Mouse (Mus musculus) intestine, embryonic 15.5 days (tissue): ENCODE data around the gene Gm3558. TPM values are rescaled to one million over a fixed set of nuclear protein-coding genes. Genes with fewer than 3 reads are reported as not detected.
"Not testable (repeated sequence)": the region's sequence is repeated elsewhere in the genome, so short reads cannot be mapped to it uniquely, and the experiment has no call there.

Source experiments
- ATAC-seq: fragments of 200-750 bp; cut with Nextera tagmentation; 2 replicates; pipeline ENCODE4 v1.8.0; 2017; ENCODE audit warnings: moderate TSS enrichment, moderate library complexity
- H3K27ac ChIP-seq: fragments of 300-500 bp; sonication (generic); 2 replicates; pipeline ENCODE4 v1.5.1; 2015; ENCODE audit warnings: mild to moderate bottlenecking, inconsistent platforms
- H3K27me3 ChIP-seq: fragments of 300-500 bp; sonication (generic); replicated peaks from 2 replicates; pipeline ENCODE4 v1.6.1; 2015; ENCODE audit warnings: inconsistent platforms
- H3K36me3 ChIP-seq: fragments of 300-500 bp; sonication (generic); 2 replicates; pipeline ENCODE4 v1.6.1; 2015; ENCODE audit warnings: inconsistent platforms
- H3K4me1 ChIP-seq: fragments of 300-500 bp; sonication (generic); replicated peaks from 2 replicates; pipeline ENCODE4 v1.6.1; 2015; ENCODE audit warnings: inconsistent platforms
- H3K4me2 ChIP-seq: fragments of 300-500 bp; sonication (generic); replicated peaks from 2 replicates; pipeline ENCODE4 v1.6.1; 2015; ENCODE audit warnings: mild to moderate bottlenecking, inconsistent platforms
- H3K4me3 ChIP-seq: fragments of 300-500 bp; sonication (generic); replicated peaks from 2 replicates; pipeline ENCODE4 v1.5.1; 2015; ENCODE audit warnings: inconsistent platforms
- H3K9ac ChIP-seq: fragments of 300-500 bp; sonication (generic); 2 replicates; pipeline ENCODE4 v1.6.1; 2015; ENCODE audit warnings: inconsistent platforms
- H3K9me3 ChIP-seq: fragments of 300-500 bp; sonication (generic); 2 replicates; pipeline ENCODE4 v1.6.1; 2016; ENCODE audit warnings: inconsistent platforms
- WGBS: fragments of 180-500 bp; shearing (Covaris S2); methylation state at CpG from one replicate; pipeline ENCODE4 v1.1.7; 2015; 5-methylcytosine and 5-hydroxymethylcytosine counted together
- polyA plus RNA-seq: library from polyadenylated mRNA; unstranded; fragments of >200 nt; fragmentation: Nextera tagmentation; extraction: Ambion mirVana; gene quantifications from 2 replicates; pipeline ENCODE4 v1.2.1, GENCODE M21; 2015

The Gm3558 gene
- 0.25 and 0.53 TPM in 2 replicates for polyA plus RNA-seq

DNA sequence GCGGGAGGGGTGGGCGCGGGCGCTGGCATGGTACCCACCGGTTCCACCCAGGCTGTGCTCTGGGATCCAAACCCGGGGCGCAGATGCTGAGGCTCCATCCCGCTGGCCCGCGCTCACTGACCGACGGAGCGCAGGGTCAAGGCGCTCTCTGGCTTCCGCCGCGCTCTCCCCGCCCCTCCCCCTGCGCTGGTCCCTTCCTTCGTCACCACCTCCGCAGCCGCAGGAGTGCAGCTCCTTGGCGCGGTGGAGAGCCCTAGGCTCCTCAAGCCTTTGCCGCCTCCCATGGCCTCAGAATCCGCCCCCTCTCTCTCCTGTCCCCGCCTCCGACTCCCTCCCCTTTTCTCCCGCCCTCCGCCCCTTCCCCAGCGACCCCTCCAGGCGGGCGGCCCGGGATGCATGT is at the start of gene Gm3558:
Gene Gm3558, minus strand, starts transcription at position 185 of the 400 bp plus-strand sequence.
- H3K4me3 ChIP-seq: peak within 1 kb of the TSS; percentile 42
- WGBS: 0% methylated on average over 3 of the region's 34 CpGs
- H3K4me2 ChIP-seq: peak within 1 kb of the TSS; percentile 76
- not testable (repeated sequence) for H3K27me3 ChIP-seq, H3K9ac ChIP-seq, H3K4me1 ChIP-seq, H3K27ac ChIP-seq, H3K9me3 ChIP-seq, ATAC-seq, H3K36me3 ChIP-seq

DNA sequence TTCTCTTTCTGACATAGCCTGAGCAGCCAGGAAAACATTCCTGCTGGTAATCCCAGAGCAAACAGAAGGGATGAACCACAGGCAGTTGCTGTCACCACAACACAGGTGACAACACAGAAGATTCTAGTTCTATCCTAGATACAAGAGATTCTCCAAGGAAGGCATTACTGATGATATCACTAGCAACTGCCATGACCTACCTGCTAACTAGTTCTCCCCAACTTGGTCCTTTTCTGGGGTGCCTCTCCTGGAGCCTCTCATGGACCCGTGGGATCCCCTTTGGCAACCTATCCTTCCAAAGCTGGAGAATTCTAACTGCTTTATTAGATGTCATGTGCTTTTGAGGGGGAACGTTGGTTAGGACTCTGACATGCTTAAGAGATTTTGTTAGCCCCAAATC is 27.1 kb upstream of the Gm3558 start, which contains the start of gene Gm10338:
Gene Gm10338, minus strand, starts transcription at position 101 of the 400 bp plus-strand sequence.
- H3K27me3 ChIP-seq, H3K36me3 ChIP-seq, H3K9ac ChIP-seq, H3K27ac ChIP-seq, H3K4me1 ChIP-seq, ATAC-seq, H3K9me3 ChIP-seq, H3K4me3 ChIP-seq, H3K4me2 ChIP-seq: not testable (repeated sequence)
- WGBS: no CpG with 5 or more reads among the region's 2 CpGs

DNA sequence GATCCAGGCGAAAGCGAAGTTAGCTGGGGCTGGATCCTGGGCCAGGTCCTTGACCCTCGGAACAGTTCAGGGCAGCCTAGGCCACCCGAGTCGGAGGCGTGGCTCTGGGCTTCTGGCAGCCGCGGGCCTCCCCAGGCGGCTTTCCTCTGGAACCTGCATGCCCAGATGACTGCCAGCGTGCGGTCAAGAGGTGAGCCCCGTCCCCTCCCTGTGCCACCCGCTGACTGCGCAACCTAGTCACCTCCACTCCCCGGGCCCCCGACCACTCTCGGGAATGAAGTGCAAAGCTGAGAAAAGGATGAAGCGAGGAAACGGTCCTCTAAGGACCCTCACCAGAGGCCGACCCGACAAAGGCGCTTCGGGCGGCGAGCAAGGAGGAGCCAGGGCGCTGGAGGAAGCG is 476 bp downstream of the Gm3558 start:
- H3K9ac ChIP-seq, ATAC-seq, H3K27ac ChIP-seq, H3K27me3 ChIP-seq, H3K36me3 ChIP-seq, H3K9me3 ChIP-seq, H3K4me1 ChIP-seq: not testable (repeated sequence)
- 2% methylated on average over 19 of the region's 27 CpGs for WGBS
- H3K4me3 ChIP-seq: peak overlapping the region; percentile 42
- peak overlapping the region; percentile 76 for H3K4me2 ChIP-seq

DNA sequence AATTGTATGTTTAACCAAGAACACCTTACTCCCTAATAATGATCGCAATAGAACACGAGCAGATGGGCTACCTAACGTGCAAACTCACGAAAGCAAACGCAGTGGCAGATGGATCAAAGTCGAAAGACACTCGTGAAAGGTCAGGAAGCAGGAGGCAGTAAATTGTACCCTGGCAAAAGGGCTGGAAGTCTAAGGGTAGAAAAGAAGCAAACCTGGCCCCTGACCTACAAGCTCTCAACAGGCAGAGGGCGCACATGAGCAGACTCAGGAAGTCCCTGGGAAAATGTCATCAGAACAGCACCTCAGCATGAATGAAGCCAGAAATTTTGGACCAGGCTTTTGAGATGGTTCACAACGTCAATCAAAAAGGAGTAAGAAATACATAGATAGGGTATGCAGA is 1.1 kb downstream of the Gm3558 start:
- WGBS: under 1% methylated on average over 7 of the region's 9 CpGs
- not testable (repeated sequence) for H3K36me3 ChIP-seq, H3K4me3 ChIP-seq, H3K4me1 ChIP-seq, H3K27me3 ChIP-seq, H3K27ac ChIP-seq, H3K4me2 ChIP-seq, H3K9me3 ChIP-seq, ATAC-seq, H3K9ac ChIP-seq

Other genes starting within 250 kb of the Gm3558 start
- not detected in 2 replicates for gene Gm5797, start 236.2 kb downstream of the Gm3558 start, polyA plus RNA-seq
- gene Gm8374, start 203.4 kb downstream of the Gm3558 start, polyA plus RNA-seq: not detected in 2 replicates
- gene Gm3755, start 117.6 kb downstream of the Gm3558 start, polyA plus RNA-seq: not detected in 2 replicates
- gene Gm3752, start 84.8 kb downstream of the Gm3558 start, polyA plus RNA-seq: 0.69 TPM in 1 of 2 replicates, not detected in the other
- gene Gm10338, start 27.0 kb upstream of the Gm3558 start, polyA plus RNA-seq: not detected in 2 replicates
- not detected in 2 replicates for gene Gm10128, start 75.4 kb upstream of the Gm3558 start, polyA plus RNA-seq
- not detected in 2 replicates for gene Gm26661, start 223.0 kb upstream of the Gm3558 start, polyA plus RNA-seq
- gene Flnb, start 249.4 kb upstream of the Gm3558 start, polyA plus RNA-seq: 17.4 and 18.4 TPM in 2 replicates